Mouse (Mus musculus): ENCODE measurements around the gene Wnt7a. TPM values are rescaled to one million over a fixed set of nuclear protein-coding genes. Genes with fewer than 3 reads are reported as not detected.

Wnt7a gene
- polyA plus RNA-seq, 1 experiment from 2014 or later = 7.6 TPM

DNA sequence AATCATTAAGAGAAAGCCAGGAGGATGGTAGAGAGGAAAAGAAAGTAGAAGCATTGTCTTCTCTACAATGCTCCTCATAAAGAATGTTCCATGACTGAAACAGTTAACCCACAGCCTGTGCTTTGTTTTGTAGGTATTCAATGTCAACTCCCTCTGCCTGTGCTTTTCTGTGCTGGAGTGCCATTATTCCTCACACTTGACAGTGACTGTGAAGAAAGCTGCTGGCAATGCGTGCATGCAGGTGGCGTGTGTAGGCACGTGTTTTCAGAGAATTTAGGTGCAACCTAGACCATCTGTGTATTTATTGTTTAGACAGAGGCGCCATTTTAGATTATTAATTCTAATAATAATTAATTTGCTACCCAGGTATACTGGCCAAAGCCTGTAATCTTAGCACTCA, 13.0 kb upstream of the Wnt7a start:
- no peaks in the 10 kb centered on the region for H3K4me1 ChIP-seq (replicated peaks; ENCODE audit: control insufficient read depth, insufficient read depth, low read length)
- no peaks in the 10 kb centered on the region for H3K27me3 ChIP-seq (ENCODE audit: control insufficient read depth, insufficient read depth, low read length)
- H3K4me3 ChIP-seq (ENCODE audit: low read depth, low read length) = no peak overlapping the region
- H3K4me2 ChIP-seq (replicated peaks; ENCODE audit: low read depth, low read length) = no peak overlapping the region
- DNase-seq (ENCODE audit: low spot score) = no peak
- H3K27ac ChIP-seq (ENCODE audit: low read depth, low read length) = no peak overlapping the region
- ATAC-seq (ENCODE audit: low FRiP score) = no peak
- no peak overlapping the region for H3K9ac ChIP-seq (ENCODE audit: low read depth, low read length)
- WGBS = 53% methylated on average over 4 of the region's 4 CpGs
- H3K9me3 ChIP-seq (ENCODE audit: control insufficient read depth, low read length) = no peaks in the 10 kb centered on the region
- H3K36me3 ChIP-seq (ENCODE audit: control insufficient read depth, insufficient read depth, low read length) = no peaks in the 10 kb centered on the region

GRCm38 (mm10) chr6:91421629-91422028, 10.5 kb upstream of the Wnt7a start:
- no peak overlapping the region for H3K9ac ChIP-seq (ENCODE audit: low read depth, low read length)
- H3K27ac ChIP-seq (ENCODE audit: low read depth, low read length) = no peak overlapping the region
- ATAC-seq (ENCODE audit: low FRiP score) (no peak), DNase-seq (ENCODE audit: low spot score) (no peak)
- H3K4me3 ChIP-seq (ENCODE audit: low read depth, low read length) = no peak overlapping the region
- no peaks in the 10 kb centered on the region for H3K27me3 ChIP-seq (ENCODE audit: control insufficient read depth, insufficient read depth, low read length)
- H3K4me2 ChIP-seq (replicated peaks; ENCODE audit: low read depth, low read length) = no peak overlapping the region
- no peaks in the 10 kb centered on the region for H3K36me3 ChIP-seq (ENCODE audit: control insufficient read depth, insufficient read depth, low read length)
- WGBS = 68% methylated on average over 4 of the region's 4 CpGs
- H3K4me1 ChIP-seq (replicated peaks; ENCODE audit: control insufficient read depth, insufficient read depth, low read length) = no peaks in the 10 kb centered on the region
- no peaks in the 10 kb centered on the region for H3K9me3 ChIP-seq (ENCODE audit: control insufficient read depth, low read length)

GRCm38 (mm10) chr6:91417291-91417845, 6.2 kb upstream of the Wnt7a start:
- WGBS = 78% methylated on average over 5 of the region's 5 CpGs
- H3K4me3 ChIP-seq (ENCODE audit: low read depth, low read length) = no peak overlapping the region
- H3K9me3 ChIP-seq (ENCODE audit: control insufficient read depth, low read length) = no peaks in the 10 kb centered on the region
- H3K4me1 ChIP-seq (replicated peaks; ENCODE audit: control insufficient read depth, insufficient read depth, low read length) = no peaks in the 10 kb centered on the region
- H3K27ac ChIP-seq (ENCODE audit: low read depth, low read length) = no peak overlapping the region
- no peak for DNase-seq (ENCODE audit: low spot score)
- peaks cover 9% of the 10 kb centered on the region for H3K27me3 ChIP-seq (ENCODE audit: control insufficient read depth, insufficient read depth, low read length)
- H3K36me3 ChIP-seq (ENCODE audit: control insufficient read depth, insufficient read depth, low read length) = no peaks in the 10 kb centered on the region
- H3K9ac ChIP-seq (ENCODE audit: low read depth, low read length) = no peak overlapping the region
- no peak overlapping the region for H3K4me2 ChIP-seq (replicated peaks; ENCODE audit: low read depth, low read length)
- no peak for ATAC-seq (ENCODE audit: low FRiP score)

DNA sequence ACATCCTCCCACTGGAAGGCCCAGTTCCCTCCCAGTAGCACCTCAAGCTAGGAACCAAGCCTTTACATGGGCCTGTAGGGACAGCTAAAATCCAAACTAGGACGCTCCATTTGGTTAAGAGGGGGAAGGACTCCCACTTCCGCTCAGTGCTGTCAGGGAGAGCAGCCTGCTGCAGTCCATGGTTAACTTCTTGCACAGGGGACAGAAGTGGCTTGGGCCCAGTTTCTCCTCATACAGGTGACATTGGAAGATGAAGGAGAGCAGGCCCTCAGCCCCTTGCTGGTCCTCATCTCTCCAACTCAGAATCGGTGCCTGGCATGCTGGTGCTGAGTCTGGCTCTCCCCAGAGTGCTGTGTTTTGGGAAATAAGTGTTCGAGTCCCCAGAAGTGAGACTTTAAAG, 5.0 kb upstream of the Wnt7a start:
- peaks cover 17% of the 10 kb centered on the region for H3K27me3 ChIP-seq (ENCODE audit: control insufficient read depth, insufficient read depth, low read length)
- no peak overlapping the region for H3K27ac ChIP-seq (ENCODE audit: low read depth, low read length)
- no peak overlapping the region for H3K9ac ChIP-seq (ENCODE audit: low read depth, low read length)
- DNase-seq (ENCODE audit: low spot score) (no peak), ATAC-seq (ENCODE audit: low FRiP score) (no peak)
- H3K4me2 ChIP-seq (replicated peaks; ENCODE audit: low read depth, low read length) = no peak overlapping the region
- no peaks in the 10 kb centered on the region for H3K9me3 ChIP-seq (ENCODE audit: control insufficient read depth, low read length)
- 80% methylated on average over 4 of the region's 4 CpGs for whole genome bisulfite sequencing
- H3K36me3 ChIP-seq (ENCODE audit: control insufficient read depth, insufficient read depth, low read length) = no peaks in the 10 kb centered on the region
- H3K4me1 ChIP-seq (replicated peaks; ENCODE audit: control insufficient read depth, insufficient read depth, low read length) = no peaks in the 10 kb centered on the region
- H3K4me3 ChIP-seq (ENCODE audit: low read depth, low read length) = no peak overlapping the region

GRCm38 (mm10) chr6:91414890-91415289, 3.7 kb upstream of the Wnt7a start:
- H3K27me3 ChIP-seq (ENCODE audit: control insufficient read depth, insufficient read depth, low read length) = peaks cover 30% of the 10 kb centered on the region
- 0 out of 2 replicates have a peak, but pooled peaks have one; percentile 17 for ATAC-seq (ENCODE audit: low FRiP score)
- WGBS = 6% methylated on average over 4 of the region's 4 CpGs

GRCm38 (mm10) chr6:91411369-91411981, 312 bp upstream of the Wnt7a start:
- WGBS = under 1% methylated on average over 31 of the region's 47 CpGs
- peaks cover 46% of the 10 kb centered on the region for H3K27me3 ChIP-seq (ENCODE audit: control insufficient read depth, insufficient read depth, low read length)

More at GRCm38 (mm10) chr6:91414890-91415289, 3.7 kb upstream of the Wnt7a start:
- Histone ChIP-seq H3K9ac (ENCODE audit: low read depth, low read length) (no peak overlapping the region), H3K4me1 (replicated peaks; ENCODE audit: control insufficient read depth, insufficient read depth, low read length) (no peaks in the 10 kb centered on the region; the same call in 1 of the 2 replicates), H3K27ac (ENCODE audit: low read depth, low read length) (no peak overlapping the region), H3K9me3 (ENCODE audit: control insufficient read depth, low read length) (no peaks in the 10 kb centered on the region), H3K4me3 (ENCODE audit: low read depth, low read length) (no peak overlapping the region), H3K36me3 (ENCODE audit: control insufficient read depth, insufficient read depth, low read length) (no peaks in the 10 kb centered on the region), H3K4me2 (replicated peaks; ENCODE audit: low read depth, low read length) (no peak overlapping the region)
- DNase-seq (ENCODE audit: low spot score) = peak; percentile 66

GRCm38 (mm10) chr6:91410168-91410780, 889 bp downstream of the Wnt7a start:
- H3K36me3 ChIP-seq (ENCODE audit: control insufficient read depth, insufficient read depth, low read length) = no peaks in the 10 kb centered on the region
- WGBS = 1% methylated on average over 26 of the region's 26 CpGs
- H3K4me3 ChIP-seq (ENCODE audit: low read depth, low read length) = peak overlapping the region; percentile 57
- peak overlapping the region; percentile 82 for H3K4me2 ChIP-seq (replicated peaks; ENCODE audit: low read depth, low read length)
- H3K9ac ChIP-seq (ENCODE audit: low read depth, low read length) = peak overlapping the region; percentile 76
- ATAC-seq (ENCODE audit: low FRiP score) (no peak; the same call in 1 of the 2 replicates), DNase-seq (ENCODE audit: low spot score) (peak; percentile 48)
- H3K27ac ChIP-seq (ENCODE audit: low read depth, low read length) = no peak overlapping the region
- peaks cover 46% of the 10 kb centered on the region for H3K27me3 ChIP-seq (ENCODE audit: control insufficient read depth, insufficient read depth, low read length)
- H3K4me1 ChIP-seq (replicated peaks; ENCODE audit: control insufficient read depth, insufficient read depth, low read length) = no peaks in the 10 kb centered on the region; the same call in 1 of the 2 replicates
- H3K9me3 ChIP-seq (ENCODE audit: control insufficient read depth, low read length) = no peaks in the 10 kb centered on the region

More at GRCm38 (mm10) chr6:91411369-91411981, 312 bp upstream of the Wnt7a start:
- peak; percentile 89 for DNase-seq (ENCODE audit: low spot score)
- peak overlapping the region; percentile 82 for H3K4me2 ChIP-seq (replicated peaks; ENCODE audit: low read depth, low read length)
- no peaks in the 10 kb centered on the region for H3K36me3 ChIP-seq (ENCODE audit: control insufficient read depth, insufficient read depth, low read length)
- H3K4me3 ChIP-seq (ENCODE audit: low read depth, low read length) = peak overlapping the region; percentile 57
- H3K4me1 ChIP-seq (replicated peaks; ENCODE audit: control insufficient read depth, insufficient read depth, low read length) = no peaks in the 10 kb centered on the region; the same call in 1 of the 2 replicates
- H3K9ac ChIP-seq (ENCODE audit: low read depth, low read length) = peak overlapping the region; percentile 76
- no peak overlapping the region for H3K27ac ChIP-seq (ENCODE audit: low read depth, low read length)
- peak; percentile 71 for ATAC-seq (ENCODE audit: low FRiP score)
- no peaks in the 10 kb centered on the region for H3K9me3 ChIP-seq (ENCODE audit: control insufficient read depth, low read length)

- peaks cover 46% of the 10 kb centered on the region for H3K27me3 ChIP-seq (ENCODE audit: control insufficient read depth, insufficient read depth, low read length)
- peak overlapping the region; percentile 82 for H3K4me2 ChIP-seq (replicated peaks; ENCODE audit: low read depth, low read length)
- H3K9me3 ChIP-seq (ENCODE audit: control insufficient read depth, low read length) = no peaks in the 10 kb centered on the region
- H3K4me3 ChIP-seq (ENCODE audit: low read depth, low read length) = peak overlapping the region; percentile 57
- H3K27ac ChIP-seq (ENCODE audit: low read depth, low read length) = no peak overlapping the region
- no peaks in the 10 kb centered on the region; the same call in 1 of the 2 replicates for H3K4me1 ChIP-seq (replicated peaks; ENCODE audit: control insufficient read depth, insufficient read depth, low read length)
- DNase-seq (ENCODE audit: low spot score) (peak; percentile 66), ATAC-seq (ENCODE audit: low FRiP score) (peak; percentile 34; the same call in 1 of the 2 replicates)
- under 1% methylated on average over 34 of the region's 34 CpGs for WGBS
- H3K36me3 ChIP-seq (ENCODE audit: control insufficient read depth, insufficient read depth, low read length) = no peaks in the 10 kb centered on the region
- H3K9ac ChIP-seq (ENCODE audit: low read depth, low read length) = peak overlapping the region; percentile 76
These were observed 1.6 kb downstream of the Wnt7a start for GRCm38 (mm10) chr6:91409448-91410167.
